Mouse (Mus musculus) hindbrain, embryonic 14.5 days (tissue): Measurements from ENCODE around the gene Suclg2. TPM values are rescaled to one million over a fixed set of nuclear protein-coding genes. Genes with fewer than 3 reads are reported as not detected.

Experiments used
- ATAC-seq: fragments of 200-750 bp; cut with Nextera tagmentation; 2 replicates; pipeline ENCODE4 v1.8.0; 2017; ENCODE audit warnings: moderate number of reproducible peaks, mild to moderate bottlenecking, moderate TSS enrichment, moderate library complexity; ENCODE audit not compliant: low FRiP score
- DNase-seq: peaks from one replicate; pipeline ENCODE4 v3.0.0-alpha.2; 2015; ENCODE audit warnings: low spot score
- H3K27ac ChIP-seq: fragments of 300-500 bp; sonication (generic); 2 replicates; pipeline ENCODE4 v1.5.1; 2014; ENCODE audit warnings: mild to moderate bottlenecking, moderate library complexity
- H3K27me3 ChIP-seq: fragments of 300-500 bp; sonication (generic); 2 replicates; pipeline ENCODE4 v1.6.1; 2014; ENCODE audit warnings: mild to moderate bottlenecking, low read length, mixed read lengths; ENCODE audit not compliant: control insufficient read depth, insufficient read depth
- H3K36me3 ChIP-seq: fragments of 300-500 bp; sonication (generic); replicated peaks from 2 replicates; pipeline ENCODE4 v1.6.1; 2014; ENCODE audit not compliant: control insufficient read depth, insufficient read depth
- H3K4me1 ChIP-seq: fragments of 300-500 bp; sonication (generic); replicated peaks from 2 replicates; pipeline ENCODE4 v1.6.1; 2014; ENCODE audit warnings: antibody characterized with exemption, low read length, mixed read lengths; ENCODE audit not compliant: control insufficient read depth, insufficient read depth
- H3K4me2 ChIP-seq: fragments of 300-500 bp; sonication (generic); replicated peaks from 2 replicates; pipeline ENCODE4 v1.6.1; 2014; ENCODE audit warnings: mild to moderate bottlenecking, moderate library complexity
- H3K4me3 ChIP-seq: fragments of 300-500 bp; sonication (generic); replicated peaks from 2 replicates; pipeline ENCODE4 v1.5.1; 2014; ENCODE audit warnings: mild to moderate bottlenecking, low read length
- H3K9ac ChIP-seq: fragments of 300-500 bp; sonication (generic); 2 replicates; pipeline ENCODE4 v1.6.1; 2014
- H3K9me3 ChIP-seq: fragments of 300-500 bp; sonication (generic); 2 replicates; pipeline ENCODE4 v1.6.1; 2016; ENCODE audit warnings: low read length; ENCODE audit not compliant: control insufficient read depth
- WGBS: fragments of 180-500 bp; shearing (Covaris S2); extraction: QIAGEN DNeasy Blood & Tissue Kit; methylation state at CpG from one replicate; pipeline ENCODE4 v1.1.7; 2014; 5-methylcytosine and 5-hydroxymethylcytosine counted together
- polyA plus RNA-seq: library from polyadenylated mRNA; unstranded; fragments of >200 nt; fragmentation: Nextera tagmentation; extraction: Ambion mirVana; gene quantifications from 2 replicates; pipeline ENCODE4 v1.2.1, GENCODE M21; 2014

Suclg2 gene
- polyA plus RNA-seq, 1 experiment from 2014 or later, result 17.0 TPM

- Histone ChIP-seq H3K27ac (no peak overlapping the region), H3K4me2 (no peak overlapping the region), H3K36me3 (no peaks in the 10 kb centered on the region), H3K9ac (no peak overlapping the region), H3K9me3 (no peaks in the 10 kb centered on the region), H3K4me3 (no peak overlapping the region), H3K27me3 (no peaks in the 10 kb centered on the region), H3K4me1 (peaks cover 5% of the 10 kb centered on the region; the same call in 1 of the 2 replicates)
- WGBS, result 42% methylated on average over 3 of the region's 3 CpGs
- ATAC-seq (no peak), DNase-seq (no peak)
Measured at GRCm38 (mm10) chr6:95679261-95679660, 39.3 kb downstream of the Suclg2 start.

DNA sequence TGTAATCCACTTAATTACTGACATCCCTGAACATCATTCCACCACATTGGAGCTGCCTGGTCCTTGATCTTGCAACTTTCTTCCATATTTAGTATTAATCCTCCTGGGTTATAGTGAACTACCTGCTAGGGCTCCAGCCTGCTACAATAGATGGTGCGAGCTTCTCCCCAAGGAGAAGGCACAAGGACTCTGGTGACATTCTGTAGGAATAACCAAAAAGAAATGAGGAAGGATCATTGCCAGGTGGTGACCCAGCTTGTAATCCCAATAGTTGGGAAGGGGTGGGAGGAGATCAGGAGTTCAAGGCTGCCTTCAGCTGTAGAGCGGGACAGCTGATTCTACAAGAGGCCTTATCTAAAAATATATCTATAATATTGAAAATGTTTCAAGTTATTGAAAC is 41.6 kb downstream of the Suclg2 start:
- H3K27ac ChIP-seq, result no peak overlapping the region
- H3K36me3 ChIP-seq, result no peaks in the 10 kb centered on the region
- H3K4me1 ChIP-seq, result peaks cover 5% of the 10 kb centered on the region; the same call in 1 of the 2 replicates
- H3K27me3 ChIP-seq, result no peaks in the 10 kb centered on the region
- WGBS, result 98% methylated on average over 2 of the region's 2 CpGs
- ATAC-seq (no peak), DNase-seq (no peak)
- no peaks in the 10 kb centered on the region for H3K9me3 ChIP-seq
- no peak overlapping the region for H3K9ac ChIP-seq
- no peak overlapping the region for H3K4me2 ChIP-seq
- H3K4me3 ChIP-seq, result no peak overlapping the region

DNA sequence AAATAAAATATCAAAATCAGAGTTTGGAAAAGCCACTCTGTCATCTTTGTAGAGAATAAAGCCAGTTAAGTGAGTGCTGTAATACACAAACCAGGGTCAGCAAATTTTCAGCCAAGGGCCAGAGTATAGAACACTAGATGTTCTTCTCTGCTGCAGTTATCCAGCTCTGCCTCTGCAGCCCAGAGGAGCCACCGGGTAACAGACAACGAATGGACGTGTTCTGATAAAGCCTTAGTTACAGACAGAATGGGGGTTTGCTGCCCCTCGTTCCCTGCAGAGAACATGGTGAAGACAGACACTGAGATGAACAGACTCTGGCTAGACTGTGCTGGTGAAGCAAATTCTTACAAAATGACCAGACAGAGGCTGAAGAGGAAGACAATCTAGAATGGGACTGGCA is 42.2 kb downstream of the Suclg2 start:
- DNase-seq (no peak), ATAC-seq (no peak)
- no peak overlapping the region for H3K9ac ChIP-seq
- no peaks in the 10 kb centered on the region for H3K27me3 ChIP-seq
- peaks cover 5% of the 10 kb centered on the region; the same call in 1 of the 2 replicates for H3K4me1 ChIP-seq
- no peak overlapping the region for H3K4me2 ChIP-seq
- no peak overlapping the region for H3K27ac ChIP-seq
- no peak overlapping the region for H3K4me3 ChIP-seq
- WGBS, result 51% methylated on average over 4 of the region's 4 CpGs
- no peaks in the 10 kb centered on the region for H3K9me3 ChIP-seq
- H3K36me3 ChIP-seq, result no peaks in the 10 kb centered on the region

DNA sequence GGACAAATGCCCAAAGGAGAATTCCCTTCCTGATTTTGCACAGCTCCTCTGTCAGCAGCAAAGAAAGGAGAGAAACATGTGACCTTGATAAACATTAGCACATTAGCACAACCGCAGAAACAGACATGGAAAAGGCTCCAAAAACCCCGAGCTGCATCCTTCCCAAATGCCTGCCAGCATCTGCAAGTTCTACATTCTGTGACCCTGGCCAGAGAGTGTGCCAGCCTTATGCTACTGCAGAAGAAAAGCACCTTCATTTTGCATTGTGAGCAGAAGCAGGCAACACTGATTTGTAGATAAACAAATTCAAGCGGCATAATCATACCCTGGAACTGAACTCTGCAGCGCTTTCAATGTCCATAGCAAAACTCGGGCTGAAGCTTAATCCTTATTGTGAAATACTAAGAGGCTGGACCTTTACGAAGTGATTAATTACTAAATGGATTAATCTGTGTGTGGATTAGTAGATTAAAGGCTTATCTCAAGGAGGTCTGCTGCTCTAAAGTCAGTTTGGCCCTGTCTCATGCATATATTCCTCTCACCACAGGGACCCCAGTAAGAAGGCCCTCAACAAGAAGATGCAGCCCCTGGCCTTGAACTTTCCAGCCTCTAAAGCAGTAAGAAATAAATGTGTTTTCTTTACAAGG is 43.4 kb downstream of the Suclg2 start:
- Histone ChIP-seq H3K36me3 (no peaks in the 10 kb centered on the region), H3K4me3 (no peak overlapping the region), H3K4me2 (no peak overlapping the region), H3K9ac (no peak overlapping the region), H3K9me3 (no peaks in the 10 kb centered on the region), H3K4me1 (peaks cover 5% of the 10 kb centered on the region; the same call in 1 of the 2 replicates), H3K27me3 (no peaks in the 10 kb centered on the region), H3K27ac (0 out of 2 replicates have a peak overlapping the region, but pooled peaks have one; percentile 9)
- ATAC-seq (no peak), DNase-seq (no peak)
- 42% methylated on average over 6 of the region's 6 CpGs for WGBS

DNA sequence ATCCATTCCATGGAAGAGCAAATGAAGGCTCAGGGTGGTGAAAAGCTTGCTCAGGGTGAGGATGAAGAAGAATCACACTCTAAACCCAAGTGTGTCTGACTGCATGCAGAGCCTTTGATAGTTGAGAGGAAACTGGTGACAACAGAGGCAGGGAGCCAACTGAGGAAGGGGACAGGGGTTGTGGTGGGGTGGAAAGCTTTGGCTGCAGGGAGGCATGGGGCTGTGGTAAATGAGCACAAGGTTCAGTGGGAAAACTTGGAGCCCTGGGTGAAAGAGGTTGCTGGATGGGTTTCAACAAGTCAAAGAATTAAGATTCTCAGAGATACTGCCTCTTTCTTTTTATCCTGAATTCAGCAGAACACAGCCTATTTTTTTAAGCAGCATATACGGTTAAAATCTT is 43.9 kb downstream of the Suclg2 start:
- DNase-seq (no peak), ATAC-seq (no peak)
- H3K4me2 ChIP-seq, result no peak overlapping the region
- no peak overlapping the region for H3K9ac ChIP-seq
- no peak overlapping the region for H3K4me3 ChIP-seq
- no peaks in the 10 kb centered on the region for H3K36me3 ChIP-seq
- H3K9me3 ChIP-seq, result no peaks in the 10 kb centered on the region
- 0 out of 2 replicates have a peak overlapping the region, but pooled peaks have one; percentile 9 for H3K27ac ChIP-seq
- WGBS, result 30% methylated on average over 1 of the region's 1 CpGs
- peaks cover 5% of the 10 kb centered on the region; the same call in 1 of the 2 replicates for H3K4me1 ChIP-seq
- no peaks in the 10 kb centered on the region for H3K27me3 ChIP-seq

DNA sequence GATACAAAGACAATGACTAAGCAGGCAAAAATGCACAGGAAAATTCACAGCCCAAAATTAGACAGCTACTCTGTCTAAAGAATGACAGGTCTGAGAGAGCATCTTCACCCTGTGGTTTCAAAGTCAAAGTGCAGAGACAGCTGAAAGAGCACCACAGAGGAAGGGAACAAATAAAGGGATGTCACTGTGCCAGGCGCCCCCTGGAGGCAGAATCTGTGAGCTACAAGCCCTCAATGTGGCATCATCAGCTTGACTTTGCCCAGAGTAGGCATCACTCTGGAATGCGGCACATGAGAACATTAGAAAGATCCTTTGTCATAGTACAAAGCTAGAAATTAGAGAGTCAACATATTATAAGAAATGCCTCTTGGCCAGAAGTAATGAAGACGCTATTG is 49.3 kb downstream of the Suclg2 start:
- H3K4me2 ChIP-seq, result no peak overlapping the region
- no peaks in the 10 kb centered on the region for H3K9me3 ChIP-seq
- no peaks in the 10 kb centered on the region for H3K36me3 ChIP-seq
- H3K9ac ChIP-seq, result no peak overlapping the region
- WGBS, result 55% methylated on average over 3 of the region's 3 CpGs
- H3K4me1 ChIP-seq, result no peaks in the 10 kb centered on the region; the same call in 1 of the 2 replicates
- no peak overlapping the region for H3K4me3 ChIP-seq
- DNase-seq (no peak), ATAC-seq (no peak)
- no peaks in the 10 kb centered on the region for H3K27me3 ChIP-seq
- no peak overlapping the region for H3K27ac ChIP-seq

DNA sequence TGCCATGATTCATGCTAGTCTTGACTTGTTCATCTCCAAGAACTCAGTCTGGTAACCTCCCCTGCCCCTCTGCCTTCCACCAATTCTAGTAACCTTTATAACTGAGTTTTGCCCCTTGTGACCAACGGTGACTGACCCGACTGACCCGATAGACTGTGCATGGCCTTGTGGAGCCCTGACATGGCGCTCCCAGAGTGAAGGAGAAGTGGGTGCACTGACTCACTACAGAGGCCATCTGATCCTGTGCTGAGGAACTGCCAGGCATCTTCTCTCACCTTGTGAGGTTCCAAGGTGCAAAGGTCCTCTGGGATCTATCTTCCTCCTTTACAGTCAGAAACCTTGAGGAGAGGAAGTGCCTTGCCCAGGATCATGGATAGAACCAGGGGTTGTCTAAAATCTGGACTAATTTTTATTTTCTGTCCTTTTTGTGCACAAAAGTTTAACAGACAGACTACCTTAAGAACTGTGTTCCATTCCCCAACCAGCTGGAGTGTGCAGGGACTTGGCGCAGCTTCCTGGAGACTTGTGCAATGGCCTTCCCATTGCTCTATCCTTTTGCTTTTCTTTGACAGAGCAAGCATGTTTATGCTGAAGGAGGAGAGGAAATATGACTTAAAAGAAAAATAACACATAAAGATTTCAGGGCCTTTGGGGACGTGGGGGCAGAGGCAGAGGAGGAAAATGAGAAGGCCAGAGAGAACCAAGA is 49.8 kb downstream of the Suclg2 start:
- no peak overlapping the region for H3K4me2 ChIP-seq
- WGBS, result 94% methylated on average over 6 of the region's 6 CpGs
- H3K36me3 ChIP-seq, result no peaks in the 10 kb centered on the region
- DNase-seq (no peak), ATAC-seq (no peak)
- H3K4me3 ChIP-seq, result no peak overlapping the region
- H3K4me1 ChIP-seq, result no peaks in the 10 kb centered on the region
- H3K27ac ChIP-seq, result no peak overlapping the region
- H3K9me3 ChIP-seq, result no peaks in the 10 kb centered on the region
- no peaks in the 10 kb centered on the region for H3K27me3 ChIP-seq
- no peak overlapping the region for H3K9ac ChIP-seq

- ATAC-seq (no peak), DNase-seq (no peak)
- Histone ChIP-seq H3K27ac (no peak overlapping the region), H3K36me3 (no peaks in the 10 kb centered on the region), H3K9ac (no peak overlapping the region), H3K9me3 (no peaks in the 10 kb centered on the region), H3K27me3 (no peaks in the 10 kb centered on the region), H3K4me1 (no peaks in the 10 kb centered on the region), H3K4me2 (no peak overlapping the region), H3K4me3 (no peak overlapping the region)
- WGBS, result 95% methylated on average over 8 of the region's 8 CpGs
Measured at GRCm38 (mm10) chr6:95657671-95658070, 60.9 kb downstream of the Suclg2 start.

GRCm38 (mm10) chr6:95653662-95654061 is 64.9 kb downstream of the Suclg2 start:
- no peaks in the 10 kb centered on the region for H3K36me3 ChIP-seq
- no peaks in the 10 kb centered on the region for H3K27me3 ChIP-seq
- H3K4me2 ChIP-seq, result no peak overlapping the region
- no peaks in the 10 kb centered on the region for H3K9me3 ChIP-seq
- peaks cover 8% of the 10 kb centered on the region for H3K4me1 ChIP-seq
- no peak overlapping the region for H3K4me3 ChIP-seq
- no peak overlapping the region for H3K27ac ChIP-seq
- 93% methylated on average over 3 of the region's 3 CpGs for WGBS
- DNase-seq (no peak), ATAC-seq (no peak)
- H3K9ac ChIP-seq, result no peak overlapping the region
